Mouse (Mus musculus): ENCODE measurements around the gene S100a5. TPM values are rescaled to one million over a fixed set of nuclear protein-coding genes. Genes with fewer than 3 reads are reported as not detected.
A peak's percentile ranks its signal among the peaks of the same experiment; 100 is the strongest.

The S100a5 gene
- polyA plus RNA-seq, 1 experiment: 0.43 TPM

GRCm38 (mm10) chr3:90644220-90644619 is 35.9 kb downstream of the S100a5 start:
- Histone ChIP-seq H3K36me3 (ENCODE audit: control insufficient read depth, insufficient read depth) (no peaks in the 10 kb centered on the region), H3K4me3 (ENCODE audit: insufficient read depth, poor library complexity, severe bottlenecking) (no peak overlapping the region), H3K79me2 (ENCODE audit: control insufficient read depth, insufficient read depth) (no peaks in the 10 kb centered on the region), H3ac (ENCODE audit: control insufficient read depth, insufficient read length, low read depth) (no peak overlapping the region), H3K79me3 (ENCODE audit: low read depth) (no peaks in the 10 kb centered on the region), H3K27me3 (ENCODE audit: control insufficient read depth, insufficient read depth, insufficient read length) (no peaks in the 10 kb centered on the region)
- TF ChIP-seq CTCF (IDR thresholded peaks at IDR 0.05; ENCODE audit: control insufficient read depth, insufficient read depth, insufficient read length) (peak; percentile 20), CEBPB (IDR thresholded peaks at IDR 0.05; ENCODE audit: low read depth) (no peak), USF1 (IDR thresholded peaks at IDR 0.05; ENCODE audit: low read depth) (no peak), MAX (IDR thresholded peaks at IDR 0.05) (no peak)

GRCm38 (mm10) chr3:90647291-90647690 is 39.0 kb downstream of the S100a5 start:
- TF ChIP-seq CTCF (IDR thresholded peaks at IDR 0.05; ENCODE audit: control insufficient read depth, insufficient read depth, insufficient read length) (no peak), FOSL1 (IDR thresholded peaks at IDR 0.05; ENCODE audit: insufficient read depth, low read length, poor library complexity, severe bottlenecking) (no peak), MAX (IDR thresholded peaks at IDR 0.05) (no peak), MYOD1 (IDR thresholded peaks at IDR 0.05; ENCODE audit: control insufficient read depth, insufficient read length, low read depth) (no peak), USF1 (IDR thresholded peaks at IDR 0.05; ENCODE audit: low read depth) (no peak), MYOG (IDR thresholded peaks at IDR 0.05; ENCODE audit: control insufficient read depth, extremely low read depth, insufficient read length) (no peak), CEBPB (IDR thresholded peaks at IDR 0.05; ENCODE audit: low read depth) (no peak)
- H3K36me3 ChIP-seq (ENCODE audit: control insufficient read depth, insufficient read depth): no peaks in the 10 kb centered on the region
- no peaks in the 10 kb centered on the region for H3K27me3 ChIP-seq (ENCODE audit: control insufficient read depth, insufficient read depth, insufficient read length)
- no peaks in the 10 kb centered on the region for H3K79me3 ChIP-seq (ENCODE audit: low read depth)
- no peaks in the 10 kb centered on the region for H3K79me2 ChIP-seq (ENCODE audit: control insufficient read depth, insufficient read depth)
- H3K4me3 ChIP-seq (ENCODE audit: insufficient read depth, poor library complexity, severe bottlenecking): no peak overlapping the region
- no peak overlapping the region for H3ac ChIP-seq (ENCODE audit: control insufficient read depth, insufficient read length, low read depth)

- Histone ChIP-seq H3K79me2 (ENCODE audit: control insufficient read depth, insufficient read depth) (no peaks in the 10 kb centered on the region), H3K79me3 (ENCODE audit: low read depth) (no peaks in the 10 kb centered on the region), H3K27me3 (ENCODE audit: control insufficient read depth, insufficient read depth, insufficient read length) (no peaks in the 10 kb centered on the region), H3K4me3 (ENCODE audit: insufficient read depth, poor library complexity, severe bottlenecking) (no peak overlapping the region), H3ac (ENCODE audit: control insufficient read depth, insufficient read length, low read depth) (no peak overlapping the region), H3K36me3 (ENCODE audit: control insufficient read depth, insufficient read depth) (no peaks in the 10 kb centered on the region)
- TF ChIP-seq MYOG (IDR thresholded peaks at IDR 0.05; ENCODE audit: control insufficient read depth, extremely low read depth, insufficient read length): no peak
- no peak for TF ChIP-seq CTCF (IDR thresholded peaks at IDR 0.05; ENCODE audit: control insufficient read depth, insufficient read depth, insufficient read length)
- no peak for TF ChIP-seq FOSL1 (IDR thresholded peaks at IDR 0.05; ENCODE audit: insufficient read depth, low read length, poor library complexity, severe bottlenecking)
- no peak for TF ChIP-seq MAX (IDR thresholded peaks at IDR 0.05)
- TF ChIP-seq CEBPB (IDR thresholded peaks at IDR 0.05; ENCODE audit: low read depth): no peak
- TF ChIP-seq MYOD1 (IDR thresholded peaks at IDR 0.05; ENCODE audit: control insufficient read depth, insufficient read length, low read depth): no peak
- no peak for TF ChIP-seq USF1 (IDR thresholded peaks at IDR 0.05; ENCODE audit: low read depth)
Measured at GRCm38 (mm10) chr3:90648981-90649380, 40.7 kb downstream of the S100a5 start.

DNA sequence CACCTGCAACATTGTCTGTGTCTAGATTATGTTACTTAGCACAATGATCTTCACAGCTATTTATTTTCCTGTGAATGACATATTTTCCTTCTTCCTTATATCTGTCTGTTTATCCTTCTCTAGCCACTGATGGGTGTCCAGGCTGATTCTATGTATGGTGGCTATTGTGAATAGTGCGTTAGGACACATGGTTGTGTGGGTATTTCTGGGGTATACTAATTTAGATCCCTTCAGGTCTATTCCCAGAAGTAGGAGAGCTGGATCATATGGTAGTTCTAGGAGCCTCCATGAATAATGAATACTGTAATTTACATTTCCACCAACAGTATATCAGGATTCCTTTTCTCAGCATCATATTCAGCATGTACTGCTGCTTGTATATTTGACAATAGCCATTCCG is 41.5 kb downstream of the S100a5 start:
- Histone ChIP-seq H3K27me3 (ENCODE audit: control insufficient read depth, insufficient read depth, insufficient read length) (no peaks in the 10 kb centered on the region), H3K4me3 (ENCODE audit: insufficient read depth, poor library complexity, severe bottlenecking) (no peak overlapping the region), H3K79me3 (ENCODE audit: low read depth) (no peaks in the 10 kb centered on the region), H3K36me3 (ENCODE audit: control insufficient read depth, insufficient read depth) (no peaks in the 10 kb centered on the region), H3ac (ENCODE audit: control insufficient read depth, insufficient read length, low read depth) (no peak overlapping the region), H3K79me2 (ENCODE audit: control insufficient read depth, insufficient read depth) (no peaks in the 10 kb centered on the region)
- TF ChIP-seq MYOD1 (IDR thresholded peaks at IDR 0.05; ENCODE audit: control insufficient read depth, insufficient read length, low read depth) (no peak), MAX (IDR thresholded peaks at IDR 0.05) (no peak), CEBPB (IDR thresholded peaks at IDR 0.05; ENCODE audit: low read depth) (no peak), FOSL1 (IDR thresholded peaks at IDR 0.05; ENCODE audit: insufficient read depth, low read length, poor library complexity, severe bottlenecking) (no peak), MYOG (IDR thresholded peaks at IDR 0.05; ENCODE audit: control insufficient read depth, extremely low read depth, insufficient read length) (no peak), USF1 (IDR thresholded peaks at IDR 0.05; ENCODE audit: low read depth) (no peak), CTCF (IDR thresholded peaks at IDR 0.05; ENCODE audit: control insufficient read depth, insufficient read depth, insufficient read length) (no peak)

- Histone ChIP-seq H3ac (ENCODE audit: control insufficient read depth, insufficient read length, low read depth) (no peak overlapping the region), H3K27me3 (ENCODE audit: control insufficient read depth, insufficient read depth, insufficient read length) (peaks cover 4% of the 10 kb centered on the region), H3K4me3 (ENCODE audit: insufficient read depth, poor library complexity, severe bottlenecking) (no peak overlapping the region), H3K79me3 (ENCODE audit: low read depth) (no peaks in the 10 kb centered on the region), H3K79me2 (ENCODE audit: control insufficient read depth, insufficient read depth) (no peaks in the 10 kb centered on the region), H3K36me3 (ENCODE audit: control insufficient read depth, insufficient read depth) (no peaks in the 10 kb centered on the region)
- TF ChIP-seq CEBPB (IDR thresholded peaks at IDR 0.05; ENCODE audit: low read depth): no peak
- peak; percentile 73 for TF ChIP-seq CTCF (IDR thresholded peaks at IDR 0.05; ENCODE audit: control insufficient read depth, insufficient read depth, insufficient read length)
Measured at GRCm38 (mm10) chr3:90652878-90653508, 44.7 kb downstream of the S100a5 start.

DNA sequence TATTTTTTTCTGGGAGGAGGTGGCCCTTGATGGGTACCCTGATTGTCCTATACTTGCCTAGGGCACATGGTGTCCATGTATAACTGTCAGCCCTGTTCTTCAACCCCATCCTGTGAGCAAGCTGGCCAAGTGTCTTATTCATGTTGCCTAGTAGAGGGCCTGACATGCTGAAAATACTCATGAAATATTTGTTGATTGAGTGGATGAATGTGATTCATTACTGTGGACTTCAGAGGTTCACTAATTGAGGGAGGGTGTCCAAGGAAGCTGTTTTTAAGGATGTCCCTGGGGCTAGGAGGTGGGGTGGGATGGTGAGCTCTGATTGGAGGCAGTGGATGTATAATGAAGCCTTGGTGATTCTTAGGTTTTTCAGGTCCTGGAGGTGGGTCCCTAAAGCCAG is 45.4 kb downstream of the S100a5 start, which contains the start of gene S100a7a:
TSS of gene S100a7a (plus strand) at position 301 of the 400 bp plus-strand sequence.
- H3ac ChIP-seq (ENCODE audit: control insufficient read depth, insufficient read length, low read depth): no peak within 1 kb of the TSS
- no peak within 1 kb of the TSS for H3K4me3 ChIP-seq (ENCODE audit: insufficient read depth, poor library complexity, severe bottlenecking)
- peaks cover 4% of the 10 kb centered on the region for H3K27me3 ChIP-seq (ENCODE audit: control insufficient read depth, insufficient read depth, insufficient read length)
- TF ChIP-seq MAX (IDR thresholded peaks at IDR 0.05): no peak
- no peak for TF ChIP-seq MYOG (IDR thresholded peaks at IDR 0.05; ENCODE audit: control insufficient read depth, extremely low read depth, insufficient read length)
- no peak for TF ChIP-seq CEBPB (IDR thresholded peaks at IDR 0.05; ENCODE audit: low read depth)
- no peaks in the 10 kb centered on the region for H3K36me3 ChIP-seq (ENCODE audit: control insufficient read depth, insufficient read depth)
- no peaks in the 10 kb centered on the region for H3K79me2 ChIP-seq (ENCODE audit: control insufficient read depth, insufficient read depth)
- H3K79me3 ChIP-seq (ENCODE audit: low read depth): no peaks in the 10 kb centered on the region
